Mouse (Mus musculus) neural tube, embryonic 14.5 days (tissue): ENCODE measurements around the gene Ugt1a7c. TPM values are rescaled to one million over a fixed set of nuclear protein-coding genes. Genes with fewer than 3 reads are reported as not detected.
"Not testable (repeated sequence)": the region's sequence is repeated elsewhere in the genome, so short reads cannot be mapped to it uniquely, and the experiment has no call there.

Experiments
- ATAC-seq: fragments of 200-750 bp; cut with Nextera tagmentation; 2 replicates; pipeline ENCODE4 v1.8.0; 2017; ENCODE audit warnings: low read depth, mild to moderate bottlenecking, moderate TSS enrichment, moderate library complexity
- H3K27ac ChIP-seq: fragments of 300-500 bp; sonication (generic); 2 replicates; pipeline ENCODE4 v1.5.1; 2014; ENCODE audit warnings: low read depth, mild to moderate bottlenecking, control low read depth, low read length, moderate library complexity, mixed read lengths
- H3K27me3 ChIP-seq: fragments of 300-500 bp; sonication (generic); 2 replicates; pipeline ENCODE4 v1.6.1; 2014; ENCODE audit warnings: low read length; ENCODE audit not compliant: control insufficient read depth, insufficient read depth
- H3K36me3 ChIP-seq: fragments of 300-500 bp; sonication (generic); 2 replicates; pipeline ENCODE4 v1.6.1; 2014; ENCODE audit warnings: low read length, mixed read lengths; ENCODE audit not compliant: control insufficient read depth, insufficient read depth
- H3K4me1 ChIP-seq: fragments of 300-500 bp; sonication (generic); 2 replicates; pipeline ENCODE4 v1.6.1; 2014; ENCODE audit warnings: low read length; ENCODE audit not compliant: control insufficient read depth, insufficient read depth
- H3K4me2 ChIP-seq: fragments of 300-500 bp; sonication (generic); 2 replicates; pipeline ENCODE4 v1.6.1; 2014; ENCODE audit warnings: mild to moderate bottlenecking, low read depth, low read length, control low read depth
- H3K4me3 ChIP-seq: fragments of 300-500 bp; sonication (generic); 2 replicates; pipeline ENCODE4 v1.5.1; 2014; ENCODE audit warnings: low read depth, low read length, control low read depth, mixed read lengths
- H3K9ac ChIP-seq: fragments of 300-500 bp; sonication (generic); replicated peaks from 2 replicates; pipeline ENCODE4 v1.6.1; 2014; ENCODE audit warnings: low read depth, mild to moderate bottlenecking, control low read depth, low read length, mixed read lengths
- H3K9me3 ChIP-seq: fragments of 300-500 bp; sonication (generic); 2 replicates; pipeline ENCODE4 v1.6.1; 2016; ENCODE audit warnings: low read length; ENCODE audit not compliant: control insufficient read depth
- WGBS: fragments of 180-500 bp; shearing (Covaris S2); extraction: QIAGEN DNeasy Blood & Tissue Kit; methylation state at CpG from one replicate; pipeline ENCODE4 v1.1.7; 2014; 5-methylcytosine and 5-hydroxymethylcytosine counted together
- polyA plus RNA-seq: library from polyadenylated mRNA; unstranded; fragments of >200 nt; fragmentation: Nextera tagmentation; extraction: Ambion mirVana; gene quantifications from 2 replicates; pipeline ENCODE4 v1.2.1, GENCODE M21; 2014

Ugt1a7c gene
- polyA plus RNA-seq, 1 experiment from 2014 or later: 0.32 TPM

DNA sequence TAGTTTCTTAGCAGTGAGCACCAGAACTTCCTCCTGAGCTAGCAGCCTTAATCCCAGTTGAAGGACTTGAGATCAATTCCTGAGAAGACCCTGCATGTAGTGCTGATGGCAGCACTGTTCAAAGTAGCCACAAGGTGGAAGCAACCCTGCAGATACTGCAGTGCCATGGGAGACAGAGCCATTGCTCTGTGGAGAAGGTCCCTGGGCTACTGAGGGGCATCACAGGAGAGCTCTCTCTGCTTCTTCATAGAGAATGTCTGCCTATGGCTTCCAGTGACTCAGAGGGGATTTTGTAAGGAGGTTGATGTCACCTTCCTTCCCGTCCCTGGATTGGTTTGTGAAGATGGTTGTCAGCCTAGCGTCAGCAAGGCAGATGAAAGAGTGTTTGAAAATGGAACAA, 55.3 kb downstream of the Ugt1a7c start:
- not testable (repeated sequence) for H3K4me1 ChIP-seq, H3K9me3 ChIP-seq, H3K27me3 ChIP-seq, ATAC-seq, H3K9ac ChIP-seq, H3K27ac ChIP-seq, H3K36me3 ChIP-seq, H3K4me2 ChIP-seq, H3K4me3 ChIP-seq
- 77% methylated on average over 2 of the region's 2 CpGs for WGBS

- Histone ChIP-seq H3K27me3 (no peaks in the 10 kb centered on the region), H3K36me3 (no peaks in the 10 kb centered on the region), H3K4me2 (no peak overlapping the region), H3K9me3 (no peaks in the 10 kb centered on the region), H3K27ac (no peak overlapping the region), H3K4me1 (no peaks in the 10 kb centered on the region), H3K4me3 (no peak overlapping the region), H3K9ac (no peak overlapping the region)
- ATAC-seq: no peak
- 87% methylated on average over 2 of the region's 2 CpGs for WGBS
Observed at GRCm38 (mm10) chr1:88158430-88158829, 63.6 kb downstream of the Ugt1a7c start.

GRCm38 (mm10) chr1:88165711-88166110, 70.8 kb downstream of the Ugt1a7c start, which contains the start of gene Ugt1a5:
Gene Ugt1a5 (plus strand): TSS chr1:88166012.
- H3K9me3 ChIP-seq: no peaks in the 10 kb centered on the region
- no peaks in the 10 kb centered on the region for H3K36me3 ChIP-seq
- H3K4me3 ChIP-seq: no peak within 1 kb of the TSS
- H3K4me2 ChIP-seq: no peak within 1 kb of the TSS
- no peak within 1 kb of the TSS for H3K27ac ChIP-seq
- ATAC-seq: no peak
- H3K4me1 ChIP-seq: no peaks in the 10 kb centered on the region
- no peaks in the 10 kb centered on the region for H3K27me3 ChIP-seq
- H3K9ac ChIP-seq: no peak within 1 kb of the TSS
- 81% methylated on average over 5 of the region's 5 CpGs for WGBS

- 93% methylated on average over 5 of the region's 7 CpGs for WGBS
- ATAC-seq, H3K9ac ChIP-seq, H3K4me1 ChIP-seq, H3K36me3 ChIP-seq, H3K4me3 ChIP-seq, H3K27me3 ChIP-seq, H3K27ac ChIP-seq, H3K9me3 ChIP-seq, H3K4me2 ChIP-seq: not testable (repeated sequence)
Observed at GRCm38 (mm10) chr1:88172190-88172589, 77.3 kb downstream of the Ugt1a7c start.

GRCm38 (mm10) chr1:88179657-88180056, 84.8 kb downstream of the Ugt1a7c start:
- no peak for ATAC-seq
- H3K4me3 ChIP-seq: no peak overlapping the region
- 85% methylated on average over 1 of the region's 1 CpGs for WGBS
- H3K27ac ChIP-seq: no peak overlapping the region
- H3K9ac ChIP-seq: no peak overlapping the region
- H3K4me2 ChIP-seq: no peak overlapping the region
- H3K4me1 ChIP-seq: no peaks in the 10 kb centered on the region
- H3K36me3 ChIP-seq: no peaks in the 10 kb centered on the region
- H3K9me3 ChIP-seq: no peaks in the 10 kb centered on the region
- H3K27me3 ChIP-seq: no peaks in the 10 kb centered on the region

DNA sequence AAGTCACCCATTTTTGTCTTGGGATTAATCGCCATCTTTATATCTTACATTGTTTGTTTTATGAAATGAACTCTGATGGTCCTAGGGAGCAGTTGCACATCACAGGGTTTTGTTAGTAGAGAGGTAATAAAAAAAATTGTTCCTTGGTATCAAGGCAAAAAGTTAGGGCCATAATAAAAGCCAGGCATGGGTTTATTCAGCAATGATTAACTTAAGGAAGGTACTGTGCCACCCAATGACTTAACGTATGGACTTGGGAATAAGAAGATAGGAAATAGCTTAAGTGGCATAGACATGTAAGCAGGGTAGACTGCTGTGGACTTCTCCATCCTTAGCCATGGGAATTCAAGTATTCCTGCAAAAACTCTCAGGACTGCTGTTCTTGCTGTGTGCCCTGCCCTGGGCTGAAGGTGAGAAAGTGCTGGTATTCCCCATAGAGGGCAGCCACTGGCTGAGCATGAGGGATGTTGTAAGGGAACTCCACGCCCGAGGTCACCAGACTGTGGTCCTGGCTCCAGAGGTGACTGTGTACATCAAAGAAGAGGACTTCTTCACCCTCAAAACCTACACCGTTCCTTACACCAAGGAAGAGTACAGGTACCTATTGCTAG, 91.6 kb downstream of the Ugt1a7c start:
- no peak for ATAC-seq
- H3K4me1 ChIP-seq: no peaks in the 10 kb centered on the region
- no peak overlapping the region for H3K4me3 ChIP-seq
- no peaks in the 10 kb centered on the region for H3K9me3 ChIP-seq
- 92% methylated on average over 5 of the region's 5 CpGs for WGBS
- H3K4me2 ChIP-seq: no peak overlapping the region
- no peak overlapping the region for H3K9ac ChIP-seq
- no peaks in the 10 kb centered on the region for H3K36me3 ChIP-seq
- H3K27ac ChIP-seq: no peak overlapping the region
- no peaks in the 10 kb centered on the region for H3K27me3 ChIP-seq

DNA sequence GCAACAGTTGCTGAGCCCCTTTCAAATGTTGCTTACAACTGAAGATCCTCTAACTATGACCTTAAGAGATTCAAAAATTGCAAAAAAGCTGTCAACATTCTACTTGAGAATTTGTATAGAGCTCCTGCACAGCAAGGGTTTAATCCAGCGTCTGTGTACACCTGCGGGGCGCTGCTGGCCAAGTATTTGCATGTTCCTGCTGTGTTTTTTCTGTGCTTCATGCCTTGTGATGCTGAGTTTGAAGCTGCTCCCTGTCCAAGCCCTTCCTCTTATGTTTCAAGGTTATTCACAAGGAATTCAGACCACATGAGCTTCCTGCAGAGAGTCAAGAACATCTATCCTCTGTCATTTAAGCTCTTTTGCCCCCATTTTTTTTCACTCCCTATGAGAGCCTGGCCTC, 97.3 kb downstream of the Ugt1a7c start:
- Histone ChIP-seq H3K4me3 (no peak overlapping the region), H3K4me2 (no peak overlapping the region), H3K27ac (no peak overlapping the region), H3K9ac (no peak overlapping the region), H3K36me3 (no peaks in the 10 kb centered on the region), H3K4me1 (no peaks in the 10 kb centered on the region), H3K9me3 (no peaks in the 10 kb centered on the region), H3K27me3 (no peaks in the 10 kb centered on the region)
- WGBS: 75% methylated on average over 3 of the region's 3 CpGs
- no peak for ATAC-seq

- Histone ChIP-seq H3K9ac (no peak overlapping the region), H3K27ac (no peak overlapping the region), H3K36me3 (no peaks in the 10 kb centered on the region), H3K4me2 (no peak overlapping the region), H3K27me3 (no peaks in the 10 kb centered on the region), H3K4me1 (no peaks in the 10 kb centered on the region), H3K9me3 (no peaks in the 10 kb centered on the region), H3K4me3 (no peak overlapping the region)
- 74% methylated on average over 1 of the region's 1 CpGs for WGBS
- ATAC-seq: no peak
Observed at GRCm38 (mm10) chr1:88195687-88196086, 100.8 kb downstream of the Ugt1a7c start.

DNA sequence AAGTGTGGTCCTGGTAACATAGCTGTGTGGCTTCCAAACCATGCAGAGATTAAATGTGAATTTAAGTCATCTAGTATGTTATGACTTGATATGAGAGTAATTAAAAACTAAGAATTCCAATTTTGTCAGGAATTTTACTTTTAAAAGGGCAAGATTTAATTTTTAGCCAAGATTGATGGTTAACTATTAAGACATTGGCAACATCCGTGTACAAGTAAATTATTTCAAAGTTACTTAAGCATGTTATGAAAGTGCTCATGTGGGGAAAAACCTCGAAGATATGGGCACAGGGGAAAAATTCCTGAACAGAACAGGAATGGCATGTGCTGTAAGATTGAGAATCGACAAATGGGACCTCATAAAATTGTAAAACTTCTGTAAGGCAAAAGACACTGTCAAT, 102.6 kb downstream of the Ugt1a7c start:
- Histone ChIP-seq H3K27me3 (no peaks in the 10 kb centered on the region), H3K4me2 (no peak overlapping the region), H3K27ac (no peak overlapping the region), H3K9me3 (no peaks in the 10 kb centered on the region), H3K4me3 (no peak overlapping the region), H3K4me1 (no peaks in the 10 kb centered on the region), H3K9ac (no peak overlapping the region), H3K36me3 (no peaks in the 10 kb centered on the region)
- no peak for ATAC-seq
- 80% methylated on average over 3 of the region's 3 CpGs for WGBS
